Mouse (Mus musculus) left cerebral cortex, postnatal 36 days (tissue): ENCODE results near the gene Gm21680. TPM values are rescaled to one million over a fixed set of nuclear protein-coding genes. Genes with fewer than 3 reads are reported as not detected.
"Not testable (repeated sequence)": the region's sequence is repeated elsewhere in the genome, so short reads cannot be mapped to it uniquely, and the experiment has no call there.

ENCODE experiments used
- DNase-seq, 2 experiments: peaks; one replicate each; pipeline ENCODE4 v3.0.0; 2021 to 2022; ENCODE audit warnings: low spot score in 2 of 2, mixed read lengths in 1 of 2
- intact Hi-C: fragments of 180-260 bp; cut with DNase I; formaldehyde crosslinking; loops from one replicate; pipeline ENCODE4 v1.15.1; 2025
- total RNA-seq, 2 experiments: library from RNA; stranded (reverse); gene quantifications; 2 replicates each; pipeline ENCODE4 v1.2.3; 2021

Gene Gm21680
- total RNA-seq: not detected

DNA sequence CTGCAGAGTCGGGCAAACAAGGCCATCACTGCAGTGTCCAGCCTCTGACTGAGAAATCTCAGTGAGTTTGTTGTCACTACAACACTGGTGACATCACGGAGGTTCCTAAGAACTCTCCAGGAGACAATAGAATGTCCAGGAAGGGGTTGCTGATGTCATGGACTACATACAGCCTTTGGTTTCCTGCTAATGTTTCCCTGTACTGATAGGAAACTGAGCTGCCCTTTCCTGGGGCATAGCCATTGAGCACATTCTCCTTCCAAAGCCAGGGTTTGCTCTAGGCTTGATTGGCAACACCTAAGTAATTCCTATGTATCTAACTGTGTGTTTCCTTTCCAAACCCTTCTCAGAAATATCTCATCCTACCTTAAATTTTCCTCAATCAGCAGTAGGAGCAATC is at the start of gene Gm21680:
Gene Gm21680, minus strand, starts transcription at position 101 of the 400 bp plus-strand sequence.
- intact Hi-C loops, DNase-seq: not testable (repeated sequence)

DNA sequence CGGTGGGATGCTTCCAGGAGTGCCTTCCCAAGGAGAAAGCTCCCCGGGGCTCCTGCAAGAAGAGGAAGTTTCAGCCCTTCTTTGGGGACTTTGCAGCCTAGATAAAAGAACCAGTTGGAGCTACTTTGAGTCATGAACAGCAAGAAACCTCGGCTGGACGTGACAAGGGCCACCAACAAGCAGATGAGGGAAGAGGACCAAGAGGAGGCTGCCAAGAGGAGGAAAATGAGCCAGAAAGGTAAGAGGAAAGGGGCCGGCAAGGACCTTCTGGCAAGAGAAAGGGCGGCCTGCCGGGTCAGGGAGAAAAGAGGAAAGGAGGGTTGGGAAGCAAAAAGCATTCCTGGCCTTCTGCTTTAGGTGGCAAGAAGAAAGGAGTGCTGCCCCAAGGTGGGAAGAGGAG is 35.2 kb upstream of the Gm21680 start:
- intact Hi-C loops, DNase-seq: not testable (repeated sequence)

GRCm38 (mm10) chr5:26006937-26007695 is 34.7 kb upstream of the Gm21680 start:
- DNase-seq: peak; percentile 5 to 8
- intact Hi-C loops: not testable (repeated sequence)

- intact Hi-C loops, DNase-seq: not testable (repeated sequence)
Measured at GRCm38 (mm10) chr5:26004698-26005097, 32.2 kb upstream of the Gm21680 start, which contains the start of gene Gm1979. Gene Gm1979, minus strand, starts transcription at chr5:26004798.

DNA sequence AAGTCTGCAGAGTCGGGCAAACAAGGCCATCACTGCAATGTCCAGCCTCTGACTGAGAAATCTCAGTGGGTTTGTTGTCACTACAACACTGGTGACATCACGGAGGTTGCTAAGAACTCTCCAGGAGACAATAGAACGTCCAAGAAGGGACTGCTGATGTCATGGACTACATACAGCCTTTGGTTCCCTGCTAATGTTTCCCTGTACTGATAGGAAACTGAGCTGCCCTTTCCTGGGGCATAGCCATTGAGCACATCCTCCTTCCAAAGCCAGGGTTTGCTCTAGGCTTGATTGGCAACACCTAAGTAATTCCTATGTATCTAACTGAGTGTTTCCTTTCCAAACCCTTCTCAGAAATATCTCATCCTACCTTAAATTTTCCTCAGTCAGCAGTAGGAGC is 16.1 kb upstream of the Gm21680 start, which contains the start of gene Gm21698:
Gene Gm21698, minus strand, starts transcription at position 101 of the 400 bp plus-strand sequence.
- DNase-seq, intact Hi-C loops: not testable (repeated sequence)

DNA sequence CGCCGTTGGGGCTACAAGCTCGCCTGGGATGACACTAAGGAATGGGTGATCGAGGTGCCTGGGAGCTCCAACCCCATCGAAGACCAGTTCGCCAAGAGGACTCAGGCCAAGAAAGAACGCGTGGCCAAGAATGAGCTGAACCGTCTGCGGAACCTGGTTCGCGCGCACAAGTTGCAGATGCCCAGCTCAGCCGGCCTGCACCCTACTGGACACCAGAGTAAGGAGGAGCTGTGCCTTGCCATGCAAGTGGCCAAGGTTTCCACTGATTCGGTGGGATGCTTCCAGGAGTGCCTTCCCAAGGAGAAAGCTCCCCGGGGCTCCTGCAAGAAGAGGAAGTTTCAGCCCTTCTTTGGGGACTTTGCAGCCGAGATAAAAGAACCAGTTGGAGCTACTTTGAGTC is 15.4 kb downstream of the Gm21680 start:
- DNase-seq, intact Hi-C loops: not testable (repeated sequence)

GRCm38 (mm10) chr5:25956611-25957010 is 15.9 kb downstream of the Gm21680 start:
- intact Hi-C loops: not testable (repeated sequence)
- peak in 1 of 2 experiments; percentile 5 for DNase-seq

DNA sequence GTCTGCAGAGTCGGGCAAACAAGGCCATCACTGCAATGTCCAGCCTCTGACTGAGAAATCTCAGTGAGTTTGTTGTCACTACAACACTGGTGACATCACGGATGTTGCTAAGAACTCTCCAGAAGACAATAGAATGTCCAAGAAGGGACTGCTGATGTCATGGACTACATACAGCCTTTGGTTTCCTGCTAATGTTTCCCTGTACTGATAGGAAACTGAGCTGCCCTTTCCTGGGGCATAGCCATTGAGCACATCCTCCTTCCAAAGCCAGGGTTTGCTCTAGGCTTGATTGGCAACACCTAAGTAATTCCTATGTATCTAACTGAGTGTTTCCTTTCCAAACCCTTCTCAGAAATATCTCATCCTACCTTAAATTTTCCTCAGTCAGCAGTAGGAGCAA is 18.1 kb downstream of the Gm21680 start, which contains the start of gene Gm21671:
Gene Gm21671, minus strand, starts transcription at position 101 of the 400 bp plus-strand sequence.
- intact Hi-C loops, DNase-seq: not testable (repeated sequence)

DNA sequence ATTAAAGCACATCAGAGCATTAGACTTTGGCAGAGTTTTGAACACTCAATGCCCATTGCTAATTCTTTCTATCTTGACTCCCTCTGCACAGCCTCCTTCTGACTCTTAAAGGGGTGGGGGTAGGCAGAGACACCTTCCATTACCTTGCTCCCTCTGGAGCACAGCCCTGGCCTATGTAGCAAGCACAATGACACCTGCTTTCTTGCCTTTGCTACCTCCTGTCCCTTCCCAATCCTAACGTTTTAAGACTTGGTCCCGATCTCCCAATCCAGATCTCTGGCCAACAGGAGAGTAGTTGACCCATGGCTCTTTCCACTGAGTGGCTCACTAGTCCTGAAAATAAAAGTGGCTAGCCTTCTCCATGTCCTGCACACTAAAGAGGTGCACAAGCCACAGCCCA is 27.1 kb downstream of the Gm21680 start:
- intact Hi-C loops, DNase-seq: not testable (repeated sequence)

GRCm38 (mm10) chr5:25942281-25942680 is 30.2 kb downstream of the Gm21680 start, which contains the start of gene Gm21663:
Gene Gm21663, minus strand, starts transcription at chr5:25942381.
- intact Hi-C loops, DNase-seq: not testable (repeated sequence)

Other genes with a start within 250 kb of the Gm21680 start
- gene Actr3b, start 212.7 kb downstream of the Gm21680 start, total RNA-seq: 100 to 1,000 TPM; 122 to 133 TPM
- gene Gm21663, start 30.3 kb downstream of the Gm21680 start, total RNA-seq: not detected
- not detected for gene Gm21671, start 18.2 kb downstream of the Gm21680 start, total RNA-seq
- not detected for gene Gm21698, start 16.0 kb upstream of the Gm21680 start, total RNA-seq
- gene Gm1979, start 32.1 kb upstream of the Gm21680 start, total RNA-seq: not detected
- gene Gm5862, start 50.3 kb upstream of the Gm21680 start, total RNA-seq: not detected
- gene Speer4a, start 66.9 kb upstream of the Gm21680 start, total RNA-seq: not detected
- gene Gm7347, start 85.9 kb upstream of the Gm21680 start, total RNA-seq: not detected
- gene Gm10471, start 116.6 kb upstream of the Gm21680 start, total RNA-seq: not detected
- gene 5031410I06Rik, start 132.7 kb upstream of the Gm21680 start, total RNA-seq: not detected
- not detected for gene Gm10220, start 148.8 kb upstream of the Gm21680 start, total RNA-seq